Mouse (Mus musculus): ENCODE measurements around the gene Gm45618. TPM values are rescaled to one million over a fixed set of nuclear protein-coding genes. Genes with fewer than 3 reads are reported as not detected.

Gene Gm45618
- total RNA-seq, 2 experiments from 2014 or later = not detected

DNA sequence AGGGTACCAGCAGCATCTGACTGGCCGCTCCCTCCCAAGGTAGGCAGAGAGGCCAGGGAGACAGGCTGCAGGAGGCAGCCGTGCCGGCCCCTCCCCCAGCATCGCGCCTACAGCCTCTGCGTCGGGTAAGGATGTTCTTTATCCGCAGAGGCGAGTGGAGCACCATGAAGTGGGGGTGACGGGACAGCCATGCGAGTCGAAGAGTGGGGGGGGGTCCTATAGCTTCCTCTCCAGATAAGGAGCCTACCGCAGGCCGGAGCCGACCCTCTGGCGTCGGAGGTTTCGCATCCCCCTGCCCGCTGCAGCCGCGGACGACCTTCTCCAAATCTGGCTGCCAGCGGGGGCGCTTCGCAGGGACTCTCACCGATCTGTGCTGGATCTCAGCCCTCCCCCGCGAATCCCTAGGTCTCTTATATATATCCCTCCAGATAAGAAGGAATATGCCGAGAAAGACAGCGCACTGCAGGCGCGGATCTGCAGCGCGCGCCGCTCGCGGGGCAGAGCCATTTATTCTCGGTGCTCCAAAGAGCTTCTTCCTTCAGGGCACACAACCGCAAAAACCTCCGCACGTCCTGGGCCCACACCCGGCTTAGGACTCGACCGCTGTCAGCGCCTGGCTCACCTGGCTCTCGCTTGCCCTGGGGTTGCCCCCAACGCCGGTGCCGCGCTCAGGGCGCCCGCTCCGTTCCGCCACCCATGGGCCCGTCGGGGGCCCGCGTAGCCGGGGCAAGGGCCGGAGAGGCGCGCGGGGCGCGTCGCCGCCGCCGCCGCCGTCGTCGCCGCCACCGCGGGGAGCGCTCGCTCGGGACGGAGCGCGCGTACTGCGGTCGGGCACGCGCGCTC lies 26.0 kb downstream of the Gm45618 start:
- DNase-seq (ENCODE audit: low spot score in 2 of 2) = peak; percentile 73 to 84

DNA sequence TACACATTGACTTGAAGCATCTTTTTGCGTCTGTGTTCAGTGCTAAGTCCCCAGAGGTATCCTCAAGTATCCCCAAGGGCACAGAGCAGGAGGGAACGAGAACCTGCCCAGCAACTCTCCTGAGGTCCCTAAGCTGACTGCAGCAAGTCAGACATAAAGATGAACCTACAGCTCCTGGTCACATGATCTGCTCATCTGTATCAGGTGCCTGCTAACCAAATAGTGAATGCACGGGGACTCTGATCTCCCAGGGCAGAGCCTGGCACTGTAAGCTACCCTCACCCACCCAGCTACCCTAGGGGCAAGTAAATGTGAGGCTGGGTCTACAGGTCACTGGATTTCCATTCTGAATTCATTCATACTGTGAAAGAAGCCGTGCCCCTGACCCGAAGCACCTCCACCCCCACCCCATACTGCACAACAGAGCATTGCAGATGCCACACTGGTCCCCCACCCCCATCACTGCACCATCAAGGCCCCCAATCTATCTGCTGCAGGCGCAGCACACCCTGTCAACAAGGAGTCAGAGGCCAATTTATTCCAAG lies 26.8 kb downstream of the Gm45618 start:
- DNase-seq (ENCODE audit: low spot score in 2 of 2) = no peak

DNA sequence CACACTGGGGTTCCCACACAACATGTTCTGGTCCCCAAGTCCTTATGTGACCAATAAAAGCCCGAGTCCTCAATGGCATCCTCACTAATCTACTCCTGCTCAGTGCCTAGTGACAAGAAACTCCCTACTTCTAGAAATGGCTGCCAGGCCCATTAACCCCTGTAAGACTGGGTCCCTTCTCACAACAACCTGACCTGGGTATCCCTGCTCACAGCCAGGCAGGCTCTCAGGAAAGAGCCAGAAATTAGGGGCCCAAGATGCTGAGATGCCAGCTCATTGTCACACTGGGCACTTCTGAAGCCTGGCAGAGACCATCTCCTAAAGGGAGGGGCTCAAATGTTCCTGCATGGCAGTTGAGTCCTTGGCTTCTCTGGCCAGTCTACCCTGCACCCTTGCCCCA lies 27.5 kb downstream of the Gm45618 start:
- no peak for DNase-seq (ENCODE audit: low spot score in 2 of 2)

DNA sequence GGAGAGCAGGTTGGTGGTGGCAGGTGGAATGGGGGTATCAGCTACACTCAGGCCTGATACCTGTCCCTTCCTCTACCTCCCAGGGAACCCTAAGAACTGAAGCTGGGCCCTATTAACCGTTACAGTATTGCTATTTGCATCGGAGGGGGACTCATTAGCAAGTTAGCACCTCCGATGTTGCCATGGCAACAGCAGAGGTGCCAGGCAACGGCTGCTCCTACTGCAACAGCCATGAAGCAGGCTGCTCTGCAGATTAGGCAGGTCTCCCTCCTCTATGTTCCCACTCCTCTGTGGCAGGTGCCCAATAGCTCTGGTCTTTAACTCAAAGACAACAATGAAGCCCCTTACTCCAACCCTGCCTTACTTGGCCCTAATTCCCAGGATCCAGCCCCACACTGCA lies 28.7 kb downstream of the Gm45618 start:
- no peak for DNase-seq (ENCODE audit: low spot score in 2 of 2)

DNA sequence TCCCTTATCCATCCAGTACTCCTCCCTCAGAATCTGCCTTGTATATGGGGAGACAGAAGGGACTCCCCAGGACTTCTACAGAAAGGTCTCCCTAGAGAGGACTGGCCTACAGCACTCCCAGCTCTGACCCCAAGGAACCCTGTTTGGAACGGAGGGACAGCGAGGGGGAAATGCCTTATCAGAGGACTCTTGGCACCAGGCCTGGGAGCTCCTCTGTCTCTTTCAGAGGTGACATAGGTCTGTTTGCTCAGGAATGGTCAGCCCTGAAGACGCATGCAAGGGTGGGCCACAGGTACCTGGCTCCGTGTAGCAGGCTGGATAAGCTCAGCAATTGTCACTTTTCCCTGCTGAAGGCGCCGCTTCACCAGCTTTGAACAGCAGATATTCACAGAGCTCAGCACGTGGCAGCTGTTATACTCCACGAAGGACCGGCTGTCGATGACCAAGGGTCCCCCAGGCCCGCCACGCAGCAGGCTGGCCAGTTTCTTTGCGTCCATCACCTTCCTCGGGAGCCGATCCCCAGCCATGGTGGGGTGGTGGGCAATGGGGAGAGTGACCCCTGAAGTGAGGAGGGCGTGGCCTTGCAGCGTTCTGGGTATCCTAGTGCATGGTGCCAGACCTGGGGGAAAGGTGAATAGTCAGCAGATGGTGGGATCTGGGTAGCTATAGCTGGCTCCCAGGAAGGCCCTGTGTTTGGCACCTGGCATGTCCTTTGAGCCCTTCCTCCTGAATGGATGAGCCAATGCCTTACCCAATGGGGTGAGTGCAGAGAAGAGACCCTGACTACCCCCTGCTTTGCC lies 30.7 kb downstream of the Gm45618 start:
- DNase-seq (ENCODE audit: low spot score in 2 of 2) = no peak

DNA sequence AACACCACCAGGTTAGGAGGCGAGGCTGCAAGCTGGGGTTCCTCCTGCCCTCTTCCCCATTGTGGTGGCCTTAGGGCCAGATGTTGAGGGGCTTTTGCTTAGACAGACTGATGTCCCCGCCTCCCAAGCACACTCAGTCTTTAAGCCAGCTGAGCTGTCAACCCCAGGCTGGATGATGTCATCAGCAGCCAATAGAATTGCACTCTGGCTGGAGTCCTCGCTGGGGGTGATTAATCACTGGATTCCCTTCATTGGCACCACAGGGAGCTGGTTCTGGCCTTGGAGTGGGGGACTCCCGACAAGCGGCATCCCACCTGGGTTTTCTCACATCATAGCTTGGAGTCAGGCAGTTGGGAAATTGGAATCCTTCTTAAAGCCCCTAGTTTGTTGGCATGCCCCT lies 31.6 kb downstream of the Gm45618 start:
- peak in 1 of 2 experiments; percentile 58 for DNase-seq (ENCODE audit: low spot score in 2 of 2)

DNA sequence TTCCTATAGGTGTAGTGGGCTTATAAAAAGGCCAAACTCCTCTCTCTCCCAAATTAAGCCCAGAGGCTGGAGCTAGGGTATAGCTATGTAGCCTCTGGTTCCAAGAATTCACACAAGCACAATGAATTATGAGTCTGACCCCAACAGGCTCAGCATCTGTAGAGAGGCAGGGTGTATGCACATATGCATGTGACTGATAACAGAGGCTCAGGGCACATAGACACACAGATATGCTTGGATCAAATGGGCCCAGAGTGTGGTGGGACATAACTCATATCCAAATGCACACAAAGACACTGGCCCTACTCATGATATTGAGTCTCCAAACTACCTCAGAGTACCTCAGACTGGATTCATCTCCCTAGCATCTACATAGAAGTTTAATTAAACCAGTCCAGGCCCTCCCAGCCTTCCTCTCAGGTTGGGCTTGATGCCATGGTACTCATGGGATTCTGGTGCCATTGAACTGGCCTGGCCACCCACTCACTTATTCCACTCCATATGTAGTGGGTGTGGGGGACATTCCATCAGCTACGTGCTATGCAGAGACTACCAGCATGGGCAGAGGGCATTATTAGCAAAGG lies 33.4 kb downstream of the Gm45618 start:
- no peak for DNase-seq (ENCODE audit: low spot score in 2 of 2)

DNA sequence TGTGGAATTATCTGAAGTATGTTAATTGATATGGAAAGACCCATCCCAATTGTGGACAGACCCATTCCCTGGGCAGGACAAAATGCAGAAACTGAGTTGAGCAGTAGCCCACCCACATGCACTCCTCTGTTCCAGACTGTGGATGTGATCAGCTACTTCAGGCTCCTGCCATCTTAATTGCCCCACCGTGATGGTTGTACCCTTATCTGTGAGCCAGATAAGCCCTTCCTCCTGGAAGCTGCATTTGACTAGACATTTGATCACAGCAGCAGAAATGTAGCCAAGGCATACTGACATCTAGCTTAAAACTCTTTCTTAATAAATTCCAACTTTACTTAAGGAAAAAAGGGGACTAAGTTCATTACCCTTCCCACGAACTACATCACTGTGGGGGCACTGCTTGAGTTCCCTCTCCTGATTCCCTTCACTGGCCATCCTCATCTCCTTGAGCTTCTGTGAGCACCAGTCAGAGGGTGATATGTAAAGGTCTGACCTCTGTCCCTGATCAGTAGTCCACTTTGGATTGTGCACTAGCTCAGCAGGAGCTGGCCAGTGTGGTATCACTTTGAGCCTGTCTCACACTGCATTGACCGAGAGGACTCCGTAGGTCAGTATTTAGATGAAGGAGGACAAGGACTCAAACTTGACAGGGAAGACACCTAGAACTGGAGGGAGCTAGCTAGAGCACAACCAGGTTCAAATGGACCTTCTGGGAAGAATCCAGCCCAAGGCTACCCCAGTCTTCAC lies 34.2 kb downstream of the Gm45618 start:
- no peak for DNase-seq (ENCODE audit: low spot score in 2 of 2)

DNA sequence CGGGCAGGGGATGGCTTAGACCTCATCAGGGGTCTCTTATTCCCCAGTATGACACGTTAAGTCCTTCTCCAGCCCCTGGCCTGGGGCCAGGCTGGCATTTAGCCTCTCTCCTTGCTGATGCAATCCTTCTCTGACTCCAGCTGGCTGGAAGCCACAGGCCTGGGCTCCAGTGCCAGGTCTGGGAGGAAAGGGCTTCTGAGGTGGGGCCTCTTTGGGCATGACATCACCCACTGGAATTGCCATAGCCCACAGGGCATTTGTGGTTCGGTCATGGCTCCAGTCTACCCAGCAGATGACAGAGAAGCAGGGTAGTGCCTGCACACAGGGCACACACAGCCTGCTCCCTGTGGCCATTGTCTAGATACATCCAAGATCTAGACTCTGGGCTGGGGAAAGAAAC lies 35.7 kb downstream of the Gm45618 start:
- peak in 1 of 2 experiments; percentile 52 for DNase-seq (ENCODE audit: low spot score in 2 of 2)

DNA sequence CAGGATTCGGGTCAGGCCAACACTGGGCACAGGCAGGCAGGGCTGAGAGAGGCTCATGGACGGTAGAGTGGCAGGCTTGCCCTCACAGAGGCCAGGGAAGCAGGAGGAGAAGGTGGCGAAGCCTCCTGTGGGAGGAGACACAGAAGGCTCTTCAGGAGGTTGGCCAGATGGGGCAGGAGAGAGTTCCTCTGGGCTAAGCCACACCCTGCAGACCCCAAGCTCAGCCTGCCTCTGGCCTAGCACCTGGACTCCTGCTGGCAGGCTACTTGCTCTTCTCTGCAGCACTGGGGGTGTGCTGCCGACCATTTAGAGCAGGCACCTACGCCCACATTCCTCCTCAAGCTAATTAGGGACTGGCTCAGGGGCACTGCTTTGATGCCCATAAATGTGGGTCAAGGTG lies 36.1 kb downstream of the Gm45618 start:
- no peak for DNase-seq (ENCODE audit: low spot score in 2 of 2)

DNA sequence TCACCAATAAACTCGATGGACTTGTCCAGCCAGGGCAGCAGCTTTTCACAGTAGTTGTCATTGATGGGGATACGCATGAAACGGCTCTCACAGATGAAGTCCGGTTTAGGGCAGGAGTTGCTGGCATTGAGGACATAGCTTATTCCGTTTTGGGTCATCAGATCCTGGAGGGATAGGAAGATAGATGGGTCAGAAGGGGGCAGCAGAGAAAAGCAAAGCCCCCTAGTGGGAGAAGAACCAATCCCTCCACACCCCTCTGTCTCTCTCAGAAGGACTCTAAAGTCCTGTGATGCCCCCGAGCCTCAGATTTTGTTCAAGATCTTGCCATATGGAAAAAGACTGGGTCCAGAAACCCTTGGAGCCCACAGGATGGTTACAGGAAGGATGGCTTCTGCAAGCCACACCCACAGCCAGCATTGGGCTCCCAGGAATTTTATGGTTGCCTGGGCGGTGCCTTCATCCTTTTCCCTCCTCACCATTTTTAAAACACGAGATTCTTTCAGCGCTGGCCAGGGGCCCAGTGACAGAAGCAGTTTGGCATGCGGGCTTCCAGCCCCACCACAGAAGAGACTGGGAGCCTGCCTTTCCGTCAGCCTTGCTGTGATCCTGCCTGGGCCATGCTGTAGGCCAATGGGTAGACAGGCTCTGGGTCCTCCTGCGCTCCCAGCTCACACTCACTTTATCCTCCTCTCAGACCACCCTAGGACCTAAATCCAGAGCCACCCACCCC lies 36.8 kb downstream of the Gm45618 start:
- DNase-seq (ENCODE audit: low spot score in 2 of 2) = peak in 1 of 2 experiments; percentile 49

DNA sequence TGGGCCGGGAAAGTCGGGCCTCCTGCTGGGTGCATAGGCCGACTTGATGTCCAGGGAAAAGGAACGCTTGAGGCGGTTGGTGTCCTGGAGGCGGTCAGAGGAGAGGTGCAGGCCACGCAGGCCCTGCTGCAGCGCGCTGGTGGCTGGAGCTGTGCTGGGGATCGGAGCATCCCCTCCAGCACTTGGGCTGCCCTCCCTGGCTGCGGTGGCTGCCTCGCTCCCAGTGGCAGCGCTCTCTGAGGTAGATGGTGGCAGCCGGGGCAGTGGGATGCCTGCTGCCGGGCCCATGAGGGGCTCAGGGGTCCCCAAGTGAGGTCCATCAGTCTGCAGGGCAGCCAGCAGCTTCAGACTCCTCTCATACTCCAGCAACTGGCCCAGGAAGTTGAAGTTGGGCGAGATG lies 37.9 kb downstream of the Gm45618 start:
- DNase-seq (ENCODE audit: low spot score in 2 of 2) = no peak

DNA sequence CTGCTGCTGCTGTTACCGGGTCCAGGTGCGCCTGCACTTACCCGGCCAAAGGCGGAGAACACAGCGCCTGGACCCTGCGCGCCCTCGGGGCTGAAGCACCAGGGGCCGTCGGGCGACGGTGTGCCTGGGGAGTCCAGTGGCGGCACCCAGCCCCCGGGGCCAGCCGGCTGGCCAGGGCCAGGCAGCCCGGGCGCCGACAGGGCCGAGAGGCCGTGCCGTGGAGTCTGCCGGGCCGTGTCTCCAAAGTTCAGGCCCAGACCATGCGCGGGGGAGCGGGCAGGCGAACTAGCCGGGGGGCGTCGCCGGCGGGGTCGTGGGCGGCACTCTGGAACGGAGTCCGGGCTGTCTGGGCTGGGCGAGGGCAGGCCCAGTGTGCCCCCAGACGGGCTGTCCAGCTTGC lies 38.4 kb downstream of the Gm45618 start:
- no peak for DNase-seq (ENCODE audit: low spot score in 2 of 2)

DNA sequence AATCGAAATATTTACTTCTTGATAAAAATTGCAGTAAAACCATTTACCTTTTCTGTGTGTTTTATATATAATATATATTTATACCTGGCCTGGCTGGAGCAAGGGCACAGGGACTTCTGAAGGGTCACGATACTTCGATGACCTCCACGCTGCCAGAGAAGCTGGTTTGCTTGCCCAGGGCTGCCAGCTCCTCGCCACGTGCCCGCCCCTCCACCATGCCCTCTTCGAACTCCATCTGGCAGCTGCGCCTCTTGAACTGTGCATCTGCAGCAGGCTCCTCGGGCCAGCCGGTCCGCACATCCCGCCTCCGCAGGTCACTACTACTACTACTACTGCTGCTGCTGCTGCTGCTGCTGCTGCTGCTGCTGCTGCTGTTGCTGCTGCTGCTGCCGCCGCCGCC lies 38.8 kb downstream of the Gm45618 start:
- no peak for DNase-seq (ENCODE audit: low spot score in 2 of 2)

DNA sequence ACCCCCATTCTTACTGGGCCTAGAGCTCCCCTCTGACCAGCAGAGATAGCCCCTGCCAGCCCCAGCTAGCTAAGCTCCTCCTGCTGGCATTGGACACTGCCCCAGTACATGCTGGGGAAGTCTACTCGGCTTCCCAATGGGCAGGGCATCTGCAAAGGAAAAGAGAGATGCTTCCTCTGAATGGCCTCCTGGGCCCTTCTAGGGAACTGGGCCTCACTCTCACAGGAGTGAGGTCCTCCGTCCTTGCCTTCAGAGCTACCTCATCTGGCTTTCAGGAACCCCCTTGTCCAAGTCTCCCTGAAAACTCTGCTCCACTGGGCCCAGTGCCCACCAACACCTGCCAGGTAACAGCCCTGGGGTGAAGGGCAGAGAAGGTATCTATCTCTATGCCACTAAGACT lies 39.7 kb downstream of the Gm45618 start:
- no peak for DNase-seq (ENCODE audit: low spot score in 2 of 2)

DNA sequence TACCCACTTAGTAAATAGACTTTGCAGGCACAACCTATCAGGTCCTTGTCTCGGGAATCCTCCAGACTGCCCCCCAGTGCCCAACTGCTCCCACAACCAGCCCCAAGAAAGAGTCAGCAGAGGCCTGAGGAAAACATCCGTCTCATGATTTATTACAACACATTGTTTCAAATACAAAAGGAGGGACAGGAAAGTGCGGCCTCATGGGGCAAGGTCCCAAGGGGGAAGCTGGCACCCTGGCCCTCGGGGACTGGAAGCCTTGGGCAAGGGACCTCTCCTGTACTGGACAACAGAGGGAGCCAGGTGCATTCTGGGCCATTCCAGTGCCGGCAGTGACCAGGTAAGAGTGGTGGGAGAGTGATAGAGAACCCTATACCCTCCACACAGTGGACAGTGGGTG lies 41.2 kb downstream of the Gm45618 start:
- no peak for DNase-seq (ENCODE audit: low spot score in 2 of 2)

DNA sequence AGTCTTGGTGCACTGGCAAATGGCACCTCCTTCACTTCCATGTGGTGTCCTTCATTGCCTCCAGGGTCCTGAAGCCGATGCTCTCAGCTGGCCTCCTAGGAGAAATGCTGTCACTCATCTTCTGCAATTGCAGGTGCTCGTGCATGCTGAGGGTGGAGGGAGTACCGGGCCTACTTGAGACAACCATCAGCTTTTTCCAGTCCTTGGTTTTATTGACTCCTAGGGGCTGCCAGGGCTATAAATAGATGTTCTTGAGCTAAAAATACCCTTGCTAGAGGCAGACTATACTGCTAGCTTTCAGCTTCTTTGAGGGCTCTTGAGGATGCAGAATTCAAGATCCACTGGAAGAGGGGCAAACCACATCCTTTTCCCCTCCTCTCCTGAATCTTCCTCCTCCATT lies 43.4 kb downstream of the Gm45618 start:
- no peak for DNase-seq (ENCODE audit: low spot score in 2 of 2)

DNA sequence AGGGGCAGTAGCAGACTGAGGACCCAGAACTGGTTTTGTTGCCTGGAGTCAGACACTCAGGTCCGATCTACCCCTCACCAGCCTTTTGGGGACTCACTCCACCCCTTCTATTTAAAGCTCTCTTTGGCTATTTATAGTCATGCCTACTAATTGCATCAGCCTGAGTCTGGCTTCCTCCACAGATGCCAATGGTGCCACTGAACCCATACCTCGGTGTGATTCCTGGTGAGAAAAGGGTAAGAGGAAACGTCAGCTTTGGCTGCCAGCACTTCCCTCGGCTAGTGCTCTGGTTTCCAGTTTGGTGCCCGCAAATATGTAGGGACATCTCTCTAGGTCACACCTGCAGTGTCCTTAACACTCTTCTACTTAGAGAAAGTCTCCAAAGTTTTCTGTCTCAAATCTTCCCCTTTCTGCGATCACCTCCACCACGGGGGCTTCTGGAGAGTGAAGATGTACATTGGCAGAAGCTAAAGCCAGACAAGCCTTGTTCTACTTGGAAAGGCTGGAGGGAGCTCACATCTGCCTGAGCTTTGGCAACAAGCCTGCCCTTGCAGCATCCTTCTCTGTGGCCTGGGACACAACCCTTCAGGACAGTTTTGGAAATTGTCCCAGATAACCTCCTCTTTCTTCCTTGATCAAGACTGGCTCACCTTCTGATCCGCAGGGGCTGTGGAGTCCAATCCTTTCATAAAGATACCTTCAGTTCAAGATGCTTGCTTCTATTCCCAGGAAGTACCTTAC lies 46.2 kb downstream of the Gm45618 start:
- no peak for DNase-seq (ENCODE audit: low spot score in 2 of 2)

DNA sequence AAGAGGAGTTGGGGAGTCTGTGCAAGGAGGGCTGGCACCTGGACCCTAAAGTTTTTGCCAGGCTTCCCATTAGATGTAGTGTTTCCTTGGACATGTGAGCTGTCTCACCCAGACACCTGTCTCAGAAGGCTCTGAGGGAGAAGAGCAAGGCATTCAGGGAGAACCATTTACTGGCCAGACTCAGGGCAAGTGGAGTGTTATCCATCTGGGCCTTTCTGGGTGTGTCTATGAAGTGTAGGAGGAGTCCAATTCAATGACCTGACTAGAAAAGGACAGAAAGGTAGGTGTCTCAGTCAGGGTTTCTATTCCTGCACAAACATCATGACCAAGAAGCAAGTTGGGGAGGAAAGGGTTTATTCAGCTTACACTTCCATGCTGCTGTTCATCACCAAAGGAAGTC lies 48.8 kb downstream of the Gm45618 start:
- DNase-seq (ENCODE audit: low spot score in 2 of 2) = no peak

DNA sequence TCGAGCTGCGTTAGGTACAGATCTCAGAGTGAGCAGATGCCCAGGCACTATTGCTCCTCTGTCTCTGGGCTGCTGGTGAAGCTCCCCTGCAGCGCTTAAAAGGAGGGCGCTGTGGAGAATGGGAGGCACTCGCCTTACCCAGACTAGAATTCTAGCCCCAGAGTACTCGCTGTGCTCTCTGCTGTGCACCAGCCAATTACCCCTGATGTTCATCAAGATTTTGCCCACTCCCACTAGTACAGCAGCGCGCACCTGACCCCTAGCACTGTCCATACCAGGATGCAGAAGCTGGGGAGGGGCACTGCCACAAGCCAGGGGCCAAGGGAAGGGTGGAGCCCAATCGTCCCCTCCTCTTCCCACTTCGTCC lies 49.3 kb downstream of the Gm45618 start:
- no peak for DNase-seq (ENCODE audit: low spot score in 2 of 2)

All from left cerebral cortex, adult 18-20 months (tissue).